Mouse (Mus musculus) midbrain, postnatal 0 days (tissue): ENCODE data around the gene Dock1. TPM values are rescaled to one million over a fixed set of nuclear protein-coding genes. Genes with fewer than 3 reads are reported as not detected.

ENCODE experiments used
- ATAC-seq: fragments of 200-750 bp; cut with Nextera tagmentation; 2 replicates; pipeline ENCODE4 v1.8.0; 2017; ENCODE audit warnings: moderate number of reproducible peaks, mild to moderate bottlenecking, moderate TSS enrichment, moderate library complexity; ENCODE audit not compliant: low FRiP score
- DNase-seq: peaks from one replicate; pipeline ENCODE4 v3.0.0-alpha.2; 2015; ENCODE audit warnings: low spot score
- H3K27ac ChIP-seq: fragments of 300-500 bp; sonication (generic); 2 replicates; pipeline ENCODE4 v1.5.1; 2014; ENCODE audit warnings: low read depth, mild to moderate bottlenecking, low read length, mixed read lengths
- H3K27me3 ChIP-seq: fragments of 300-500 bp; sonication (generic); 2 replicates; pipeline ENCODE4 v1.6.1; 2014; ENCODE audit warnings: low read length, control low read depth, mixed read lengths; ENCODE audit not compliant: insufficient read depth
- H3K36me3 ChIP-seq: fragments of 300-500 bp; sonication (generic); 2 replicates; pipeline ENCODE4 v1.6.1; 2014; ENCODE audit warnings: low read length, control low read depth, mixed read lengths; ENCODE audit not compliant: insufficient read depth
- H3K4me1 ChIP-seq: fragments of 300-500 bp; sonication (generic); 2 replicates; pipeline ENCODE4 v1.6.1; 2014; ENCODE audit warnings: mild to moderate bottlenecking, control low read depth, antibody characterized with exemption, low read length, mixed read lengths; ENCODE audit not compliant: insufficient read depth
- H3K4me2 ChIP-seq: fragments of 300-500 bp; sonication (generic); 2 replicates; pipeline ENCODE4 v1.6.1; 2014; ENCODE audit warnings: low read depth, mild to moderate bottlenecking, low read length, mixed read lengths; ENCODE audit not compliant: poor library complexity, severe bottlenecking
- H3K4me3 ChIP-seq: fragments of 300-500 bp; sonication (generic); 2 replicates; pipeline ENCODE4 v1.5.1; 2014; ENCODE audit warnings: low read depth, mild to moderate bottlenecking, low read length, moderate library complexity
- H3K9ac ChIP-seq: fragments of 300-500 bp; sonication (generic); replicated peaks from 2 replicates; pipeline ENCODE4 v1.6.1; 2014; ENCODE audit warnings: mild to moderate bottlenecking, low read length, moderate library complexity, mixed read lengths; ENCODE audit not compliant: poor library complexity, severe bottlenecking
- H3K9me3 ChIP-seq: fragments of 300-500 bp; sonication (generic); 2 replicates; pipeline ENCODE4 v1.6.1; 2016; ENCODE audit warnings: low read length, control low read depth
- CTCF ChIP-seq: IDR thresholded peaks from 2 replicates; pipeline ENCODE4 v1.5.1; 2016; ENCODE audit warnings: antibody characterized with exemption, mild to moderate bottlenecking
- WGBS: fragments of 180-500 bp; shearing (Covaris S2); extraction: QIAGEN DNeasy Blood & Tissue Kit; methylation state at CpG from one replicate; pipeline ENCODE4 v1.1.7; 2014; 5-methylcytosine and 5-hydroxymethylcytosine counted together
- polyA plus RNA-seq: library from polyadenylated mRNA; unstranded; fragments of >200 nt; fragmentation: Nextera tagmentation; extraction: Ambion mirVana; gene quantifications from 2 replicates; pipeline ENCODE4 v1.2.1, GENCODE M21; 2015
- total RNA-seq: library from RNA; depleted of rRNA; stranded (reverse); fragments of >200 nt; gene quantifications from 2 replicates; pipeline ENCODE4 v1.2.3, GENCODE M21; 2014

Dock1 gene
- total and polyA plus RNA-seq, 2 experiments from 2014 or later, result 5.3 to 14.2 TPM

GRCm38 (mm10) chr7:135077806-135078205 is 407.4 kb downstream of the Dock1 start:
- Histone ChIP-seq H3K9ac (no peak overlapping the region), H3K4me1 (no peaks in the 10 kb centered on the region), H3K36me3 (no peaks in the 10 kb centered on the region), H3K27ac (no peak overlapping the region), H3K4me3 (no peak overlapping the region), H3K27me3 (no peaks in the 10 kb centered on the region), H3K4me2 (no peak overlapping the region), H3K9me3 (no peaks in the 10 kb centered on the region)
- WGBS, result 71% methylated on average over 10 of the region's 10 CpGs
- no peak for TF ChIP-seq CTCF
- DNase-seq (peak; percentile 43), ATAC-seq (no peak)

- H3K9ac ChIP-seq, result no peak overlapping the region
- H3K4me3 ChIP-seq, result no peak overlapping the region
- peak; percentile 44 for DNase-seq
- no peaks in the 10 kb centered on the region for H3K36me3 ChIP-seq
- H3K27ac ChIP-seq, result no peak overlapping the region
- H3K4me1 ChIP-seq, result no peaks in the 10 kb centered on the region
- no peak for TF ChIP-seq CTCF
- 95% methylated on average over 8 of the region's 8 CpGs for WGBS
- H3K27me3 ChIP-seq, result no peaks in the 10 kb centered on the region
- H3K9me3 ChIP-seq, result no peaks in the 10 kb centered on the region
- H3K4me2 ChIP-seq, result no peak overlapping the region
- ATAC-seq, result no peak
Measured at GRCm38 (mm10) chr7:135083421-135083820, 413.0 kb downstream of the Dock1 start.

- no peak overlapping the region for H3K27ac ChIP-seq
- H3K9me3 ChIP-seq, result no peaks in the 10 kb centered on the region
- DNase-seq (no peak), ATAC-seq (no peak)
- H3K27me3 ChIP-seq, result no peaks in the 10 kb centered on the region
- H3K36me3 ChIP-seq, result no peaks in the 10 kb centered on the region
- no peak overlapping the region for H3K4me2 ChIP-seq
- 88% methylated on average over 7 of the region's 7 CpGs for WGBS
- H3K9ac ChIP-seq, result no peak overlapping the region
- no peak for TF ChIP-seq CTCF
- H3K4me1 ChIP-seq, result no peaks in the 10 kb centered on the region
- H3K4me3 ChIP-seq, result no peak overlapping the region
Measured at GRCm38 (mm10) chr7:135084069-135084468, 413.6 kb downstream of the Dock1 start.

GRCm38 (mm10) chr7:135086556-135086955 is 416.1 kb downstream of the Dock1 start:
- H3K4me3 ChIP-seq, result no peak overlapping the region
- ATAC-seq, result no peak
- 89% methylated on average over 5 of the region's 5 CpGs for WGBS

GRCm38 (mm10) chr7:135089626-135090025 is 419.2 kb downstream of the Dock1 start:
- ATAC-seq (no peak), DNase-seq (no peak)
- no peak overlapping the region for H3K27ac ChIP-seq
- H3K36me3 ChIP-seq, result no peaks in the 10 kb centered on the region
- H3K27me3 ChIP-seq, result no peaks in the 10 kb centered on the region
- no peak overlapping the region for H3K4me3 ChIP-seq
- H3K9ac ChIP-seq, result no peak overlapping the region
- no peak for TF ChIP-seq CTCF
- H3K9me3 ChIP-seq, result no peaks in the 10 kb centered on the region
- 87% methylated on average over 4 of the region's 4 CpGs for WGBS
- no peaks in the 10 kb centered on the region for H3K4me1 ChIP-seq
- no peak overlapping the region for H3K4me2 ChIP-seq

More at GRCm38 (mm10) chr7:135086556-135086955, 416.1 kb downstream of the Dock1 start:
- Histone ChIP-seq H3K9me3 (no peaks in the 10 kb centered on the region), H3K9ac (no peak overlapping the region), H3K27me3 (no peaks in the 10 kb centered on the region), H3K4me2 (no peak overlapping the region), H3K27ac (no peak overlapping the region), H3K36me3 (no peaks in the 10 kb centered on the region), H3K4me1 (no peaks in the 10 kb centered on the region)
- DNase-seq, result no peak
- no peak for TF ChIP-seq CTCF

GRCm38 (mm10) chr7:135093851-135094250 is 423.4 kb downstream of the Dock1 start:
- Histone ChIP-seq H3K4me1 (no peaks in the 10 kb centered on the region), H3K4me3 (no peak overlapping the region), H3K27me3 (no peaks in the 10 kb centered on the region), H3K27ac (no peak overlapping the region), H3K36me3 (no peaks in the 10 kb centered on the region), H3K9ac (no peak overlapping the region), H3K4me2 (no peak overlapping the region), H3K9me3 (no peaks in the 10 kb centered on the region)
- ATAC-seq (no peak), DNase-seq (no peak)
- TF ChIP-seq CTCF, result no peak
- 71% methylated on average over 2 of the region's 2 CpGs for WGBS
